Mouse (Mus musculus): ENCODE results near the gene Eif4ebp2.

- TF ChIP-seq CTCF (IDR thresholded peaks at IDR 0.05; ENCODE audit: low read depth) (no peak), EP300 (IDR thresholded peaks at IDR 0.05; ENCODE audit: low read depth) (no peak)
Observed at GRCm38 (mm10) chr10:61443876-61444275, 8.6 kb downstream of the Eif4ebp2 start.
